Mouse (Mus musculus) limb, embryonic 10.5 days (tissue): ENCODE measurements around the gene Itpr2. TPM values are rescaled to one million over a fixed set of nuclear protein-coding genes. Genes with fewer than 3 reads are reported as not detected.

Source experiments
- DNase-seq: peaks from one replicate; pipeline ENCODE4 v3.0.0-alpha.2; 2017; ENCODE audit warnings: low spot score
- H3K27ac ChIP-seq: fragments of 300-500 bp; sonication (generic); 2 replicates; pipeline ENCODE4 v1.5.1; 2016; ENCODE audit warnings: mild to moderate bottlenecking
- H3K27me3 ChIP-seq: fragments of 300-500 bp; sonication (generic); 2 replicates; pipeline ENCODE4 v1.6.1; 2016; ENCODE audit warnings: low read depth, mild to moderate bottlenecking; ENCODE audit not compliant: poor library complexity, severe bottlenecking
- H3K36me3 ChIP-seq: fragments of 300-500 bp; sonication (generic); 2 replicates; pipeline ENCODE4 v1.6.1; 2016; ENCODE audit warnings: mild to moderate bottlenecking, moderate library complexity
- H3K4me1 ChIP-seq: fragments of 300-500 bp; sonication (generic); 2 replicates; pipeline ENCODE4 v1.6.1; 2016
- H3K4me3 ChIP-seq: fragments of 300-500 bp; sonication (generic); 2 replicates; pipeline ENCODE4 v1.5.1; 2016; ENCODE audit warnings: mild to moderate bottlenecking, moderate library complexity
- H3K9me3 ChIP-seq: fragments of 300-500 bp; sonication (generic); replicated peaks from 2 replicates; pipeline ENCODE4 v1.6.1; 2016; ENCODE audit warnings: mild to moderate bottlenecking
- WGBS: fragments of 180-500 bp; shearing (Covaris S2); methylation state at CpG from one replicate; pipeline ENCODE4 v1.1.7; 2016; 5-methylcytosine and 5-hydroxymethylcytosine counted together
- polyA plus RNA-seq: library from polyadenylated mRNA; unstranded; fragments of >200 nt; fragmentation: Nextera tagmentation; extraction: Ambion mirVana; gene quantifications from 2 replicates; pipeline ENCODE4 v1.2.1, GENCODE M21; 2016

Gene Itpr2
- polyA plus RNA-seq, 1 experiment from 2014 or later, result 3.7 TPM

GRCm38 (mm10) chr6:146196701-146197100 is 305.3 kb downstream of the Itpr2 start:
- no peaks in the 10 kb centered on the region for H3K4me1 ChIP-seq
- H3K4me3 ChIP-seq, result no peak overlapping the region
- DNase-seq, result no peak
- no peaks in the 10 kb centered on the region for H3K9me3 ChIP-seq
- H3K27me3 ChIP-seq, result no peaks in the 10 kb centered on the region
- no peaks in the 10 kb centered on the region for H3K36me3 ChIP-seq
- 85% methylated on average over 1 of the region's 1 CpGs for WGBS
- no peak overlapping the region for H3K27ac ChIP-seq

GRCm38 (mm10) chr6:146195854-146196457 is 306.1 kb downstream of the Itpr2 start:
- 94% methylated on average over 7 of the region's 7 CpGs for WGBS
- Histone ChIP-seq H3K27me3 (no peaks in the 10 kb centered on the region), H3K36me3 (no peaks in the 10 kb centered on the region), H3K4me3 (no peak overlapping the region), H3K27ac (no peak overlapping the region), H3K4me1 (peaks cover 5% of the 10 kb centered on the region; the same call in 1 of the 2 replicates), H3K9me3 (no peaks in the 10 kb centered on the region)
- no peak for DNase-seq

- H3K36me3 ChIP-seq, result no peaks in the 10 kb centered on the region
- no peak overlapping the region for H3K4me3 ChIP-seq
- H3K9me3 ChIP-seq, result no peaks in the 10 kb centered on the region
- peaks cover 22% of the 10 kb centered on the region for H3K4me1 ChIP-seq
- H3K27me3 ChIP-seq, result no peaks in the 10 kb centered on the region
- DNase-seq, result no peak
- H3K27ac ChIP-seq, result no peak overlapping the region
- WGBS, result 90% methylated on average over 5 of the region's 5 CpGs
Measured at GRCm38 (mm10) chr6:146191931-146192330, 310.1 kb downstream of the Itpr2 start.

- 25% methylated on average over 8 of the region's 8 CpGs for WGBS
- no peaks in the 10 kb centered on the region for H3K36me3 ChIP-seq
- H3K4me1 ChIP-seq, result peaks cover 22% of the 10 kb centered on the region
- DNase-seq, result peak; percentile 72
- no peaks in the 10 kb centered on the region for H3K27me3 ChIP-seq
- no peaks in the 10 kb centered on the region for H3K9me3 ChIP-seq
- peak overlapping the region; percentile 53 for H3K27ac ChIP-seq
- peak overlapping the region; percentile 14; the same call in 1 of the 2 replicates for H3K4me3 ChIP-seq
Measured at GRCm38 (mm10) chr6:146190006-146190405, 312.0 kb downstream of the Itpr2 start.

- Histone ChIP-seq H3K4me1 (peaks cover 13% of the 10 kb centered on the region), H3K36me3 (no peaks in the 10 kb centered on the region), H3K27me3 (no peaks in the 10 kb centered on the region), H3K27ac (no peak overlapping the region), H3K4me3 (no peak overlapping the region), H3K9me3 (no peaks in the 10 kb centered on the region)
- WGBS, result 90% methylated on average over 2 of the region's 2 CpGs
- no peak for DNase-seq
Measured at GRCm38 (mm10) chr6:146185532-146185931, 316.5 kb downstream of the Itpr2 start.

GRCm38 (mm10) chr6:146184771-146185170 is 317.3 kb downstream of the Itpr2 start:
- Histone ChIP-seq H3K27ac (no peak overlapping the region), H3K4me1 (peaks cover 6% of the 10 kb centered on the region), H3K4me3 (no peak overlapping the region), H3K27me3 (no peaks in the 10 kb centered on the region), H3K36me3 (no peaks in the 10 kb centered on the region), H3K9me3 (no peaks in the 10 kb centered on the region)
- no peak for DNase-seq
- WGBS, result 90% methylated on average over 9 of the region's 9 CpGs

- Histone ChIP-seq H3K9me3 (no peaks in the 10 kb centered on the region), H3K27ac (no peak overlapping the region), H3K4me3 (no peak overlapping the region), H3K27me3 (no peaks in the 10 kb centered on the region), H3K36me3 (no peaks in the 10 kb centered on the region), H3K4me1 (peaks cover 5% of the 10 kb centered on the region; the same call in 1 of the 2 replicates)
- no peak for DNase-seq
- 93% methylated on average over 4 of the region's 4 CpGs for WGBS
Measured at GRCm38 (mm10) chr6:146174644-146175250, 327.3 kb downstream of the Itpr2 start.

- H3K36me3 ChIP-seq, result no peaks in the 10 kb centered on the region
- peak overlapping the region; percentile 43 for H3K27ac ChIP-seq
- 83% methylated on average over 14 of the region's 14 CpGs for WGBS
Measured at GRCm38 (mm10) chr6:146170603-146171051, 331.4 kb downstream of the Itpr2 start.

GRCm38 (mm10) chr6:146167207-146167606 is 334.8 kb downstream of the Itpr2 start:
- no peak for DNase-seq
- H3K4me1 ChIP-seq, result peaks cover 5% of the 10 kb centered on the region; the same call in 1 of the 2 replicates
- 89% methylated on average over 5 of the region's 5 CpGs for WGBS

More at GRCm38 (mm10) chr6:146170603-146171051, 331.4 kb downstream of the Itpr2 start:
- peaks cover 5% of the 10 kb centered on the region; the same call in 1 of the 2 replicates for H3K4me1 ChIP-seq
- H3K27me3 ChIP-seq, result no peaks in the 10 kb centered on the region
- H3K4me3 ChIP-seq, result no peak overlapping the region
- DNase-seq, result peak; percentile 44
- H3K9me3 ChIP-seq, result no peaks in the 10 kb centered on the region

GRCm38 (mm10) chr6:146159641-146160040 is 342.4 kb downstream of the Itpr2 start:
- no peak for DNase-seq
- Histone ChIP-seq H3K4me1 (no peaks in the 10 kb centered on the region), H3K9me3 (no peaks in the 10 kb centered on the region), H3K27me3 (no peaks in the 10 kb centered on the region), H3K27ac (no peak overlapping the region), H3K4me3 (no peak overlapping the region), H3K36me3 (no peaks in the 10 kb centered on the region)
- WGBS, result 84% methylated on average over 4 of the region's 4 CpGs

More at GRCm38 (mm10) chr6:146167207-146167606, 334.8 kb downstream of the Itpr2 start:
- Histone ChIP-seq H3K27ac (no peak overlapping the region), H3K9me3 (no peaks in the 10 kb centered on the region), H3K27me3 (no peaks in the 10 kb centered on the region), H3K36me3 (no peaks in the 10 kb centered on the region), H3K4me3 (no peak overlapping the region)

- DNase-seq, result no peak
- Histone ChIP-seq H3K36me3 (no peaks in the 10 kb centered on the region), H3K27ac (no peak overlapping the region), H3K27me3 (no peaks in the 10 kb centered on the region), H3K9me3 (no peaks in the 10 kb centered on the region), H3K4me1 (no peaks in the 10 kb centered on the region), H3K4me3 (no peak overlapping the region)
- 94% methylated on average over 12 of the region's 12 CpGs for WGBS
Measured at GRCm38 (mm10) chr6:146158717-146159116, 343.3 kb downstream of the Itpr2 start.

GRCm38 (mm10) chr6:146157983-146158535 is 344.0 kb downstream of the Itpr2 start:
- 74% methylated on average over 8 of the region's 8 CpGs for WGBS
- H3K4me3 ChIP-seq, result no peak overlapping the region
- no peaks in the 10 kb centered on the region for H3K27me3 ChIP-seq
- H3K27ac ChIP-seq, result no peak overlapping the region
- no peaks in the 10 kb centered on the region for H3K9me3 ChIP-seq
- H3K4me1 ChIP-seq, result no peaks in the 10 kb centered on the region
- DNase-seq, result no peak
- H3K36me3 ChIP-seq, result no peaks in the 10 kb centered on the region

- no peak overlapping the region for H3K4me3 ChIP-seq
- H3K27me3 ChIP-seq, result no peaks in the 10 kb centered on the region
- no peaks in the 10 kb centered on the region for H3K9me3 ChIP-seq
- 97% methylated on average over 14 of the region's 14 CpGs for WGBS
- no peak for DNase-seq
- no peaks in the 10 kb centered on the region for H3K36me3 ChIP-seq
- no peak overlapping the region for H3K27ac ChIP-seq
- no peaks in the 10 kb centered on the region for H3K4me1 ChIP-seq
Measured at GRCm38 (mm10) chr6:146157099-146157498, 344.9 kb downstream of the Itpr2 start.
